Mouse (Mus musculus) heart, embryonic 16.5 days (tissue): ENCODE data around the gene Dda1. TPM values are rescaled to one million over a fixed set of nuclear protein-coding genes. Genes with fewer than 3 reads are reported as not detected.

ENCODE experiments used
- ATAC-seq: fragments of 200-750 bp; cut with Nextera tagmentation; replicated peaks from 2 replicates; pipeline ENCODE4 v1.8.0; 2017; ENCODE audit warnings: moderate number of reproducible peaks; ENCODE audit not compliant: insufficient read depth, low FRiP score; ENCODE audit errors: extremely low read depth
- H3K27ac ChIP-seq: fragments of 300-500 bp; sonication (generic); 2 replicates; pipeline ENCODE4 v1.5.1; 2014; ENCODE audit warnings: mild to moderate bottlenecking, low read length, control low read depth, moderate library complexity
- H3K27me3 ChIP-seq: fragments of 300-500 bp; sonication (generic); 2 replicates; pipeline ENCODE4 v1.6.1; 2014; ENCODE audit warnings: low read length, mixed read lengths; ENCODE audit not compliant: control insufficient read depth, insufficient read depth
- H3K36me3 ChIP-seq: fragments of 300-500 bp; sonication (generic); 2 replicates; pipeline ENCODE4 v1.6.1; 2014; ENCODE audit not compliant: control insufficient read depth, insufficient read depth
- H3K4me1 ChIP-seq: fragments of 300-500 bp; sonication (generic); 2 replicates; pipeline ENCODE4 v1.6.1; 2014; ENCODE audit warnings: low read length, mixed read lengths; ENCODE audit not compliant: control insufficient read depth, insufficient read depth
- H3K4me2 ChIP-seq: fragments of 300-500 bp; sonication (generic); 2 replicates; pipeline ENCODE4 v1.6.1; 2014; ENCODE audit warnings: low read depth, mild to moderate bottlenecking, control low read depth, low read length
- H3K4me3 ChIP-seq: fragments of 300-500 bp; sonication (generic); 2 replicates; pipeline ENCODE4 v1.5.1; 2014; ENCODE audit warnings: mild to moderate bottlenecking, control low read depth, low read length
- H3K9ac ChIP-seq: fragments of 300-500 bp; sonication (generic); 2 replicates; pipeline ENCODE4 v1.6.1; 2014; ENCODE audit warnings: low read length, control low read depth
- H3K9me3 ChIP-seq: fragments of 300-500 bp; sonication (generic); replicated peaks from 2 replicates; pipeline ENCODE4 v1.6.1; 2016; ENCODE audit warnings: low read length; ENCODE audit not compliant: control insufficient read depth
- WGBS: fragments of 180-500 bp; shearing (Covaris S2); extraction: QIAGEN DNeasy Blood & Tissue Kit; methylation state at CpG from one replicate; pipeline ENCODE4 v1.1.7; 2014; 5-methylcytosine and 5-hydroxymethylcytosine counted together
- polyA plus RNA-seq: library from polyadenylated mRNA; unstranded; fragments of >200 nt; fragmentation: Nextera tagmentation; extraction: Ambion mirVana; gene quantifications from 2 replicates; pipeline ENCODE4 v1.2.1, GENCODE M21; 2015

Gene Dda1
- polyA plus RNA-seq, 1 experiment from 2014 or later, result 83.7 TPM

DNA sequence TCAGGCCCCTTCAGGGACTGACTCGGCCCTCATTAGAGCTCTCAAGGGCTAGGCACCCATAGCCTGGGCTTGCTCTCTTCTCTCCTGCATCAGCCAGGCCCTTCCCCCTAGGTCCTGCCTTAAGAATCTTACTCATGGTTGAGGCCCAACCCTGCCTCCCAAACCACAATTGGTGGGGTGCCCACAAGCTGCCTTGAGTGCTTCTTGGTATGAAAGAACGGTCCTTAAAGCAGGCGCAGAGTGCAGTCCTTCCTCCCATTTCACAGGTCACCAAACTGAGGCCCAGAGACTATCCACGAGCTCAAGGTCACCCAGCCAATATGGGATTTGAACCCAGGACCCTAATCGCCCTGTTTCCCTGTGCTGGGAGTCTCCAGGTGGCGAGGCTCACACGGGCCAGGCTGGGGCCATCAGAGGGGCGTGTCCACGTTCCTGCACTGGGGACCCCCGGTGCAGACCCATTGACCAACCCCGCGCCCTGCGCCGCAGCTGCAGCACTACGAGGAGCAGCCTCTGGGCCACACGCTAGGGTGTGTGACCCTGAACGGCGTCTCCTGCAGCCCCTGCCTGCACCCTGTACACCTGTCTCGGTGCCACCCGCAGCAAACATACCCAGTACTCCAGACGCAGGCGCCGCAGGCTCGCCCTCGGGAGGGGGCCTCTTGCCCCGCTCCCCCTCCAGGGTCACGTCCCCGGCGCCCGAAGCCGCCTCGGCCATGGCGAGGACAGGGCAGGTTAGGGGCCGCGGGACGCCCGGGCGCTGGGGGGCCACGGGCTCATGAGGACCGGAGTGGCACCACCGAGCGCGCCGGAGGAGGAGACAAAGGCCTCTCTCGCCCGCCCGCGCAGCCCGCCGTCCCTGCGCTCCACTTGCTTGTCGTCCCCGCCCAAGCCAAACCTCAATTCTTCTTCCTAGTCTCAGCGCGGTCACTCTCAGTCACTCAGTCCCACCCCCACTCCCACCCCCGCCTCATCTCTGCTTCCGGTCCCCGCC lies 16.4 kb downstream of the Dda1 start, which contains the start of gene Ano8:
TSS of gene Ano8 (minus strand) at position 822 of the 994 bp plus-strand sequence.
- Histone ChIP-seq H3K4me3 (peak within 1 kb of the TSS; percentile 85), H3K27me3 (peaks cover 3% of the 10 kb centered on the region; the same call in 1 of the 2 replicates), H3K4me2 (peak within 1 kb of the TSS; percentile 94), H3K36me3 (no peaks in the 10 kb centered on the region), H3K4me1 (peaks cover 15% of the 10 kb centered on the region), H3K9ac (peak within 1 kb of the TSS; percentile 92), H3K9me3 (no peaks in the 10 kb centered on the region), H3K27ac (peak within 1 kb of the TSS; percentile 69)
- WGBS, result 6% methylated on average over 56 of the region's 58 CpGs
- peak; percentile 67 for ATAC-seq

DNA sequence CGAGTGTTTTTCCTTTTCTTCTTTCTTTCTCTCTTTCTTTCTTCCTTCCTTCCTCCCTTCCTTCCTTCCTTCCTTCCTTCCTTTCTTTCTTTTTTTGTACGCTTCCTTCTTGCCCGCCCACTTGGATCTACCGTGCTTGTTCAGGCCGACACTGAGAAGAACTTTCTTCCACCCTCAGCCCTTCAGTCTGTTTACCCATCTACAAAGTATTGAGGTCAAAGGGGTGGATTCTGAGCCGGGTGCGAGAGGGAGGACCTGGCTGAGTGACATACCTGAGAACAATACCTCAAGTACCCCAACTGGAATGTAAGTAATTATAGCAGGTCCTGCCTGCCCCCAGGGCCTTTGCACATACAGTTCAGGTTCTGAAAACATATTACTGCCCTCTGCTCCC lies 17.1 kb downstream of the Dda1 start:
- peaks cover 15% of the 10 kb centered on the region for H3K4me1 ChIP-seq
- no peaks in the 10 kb centered on the region for H3K9me3 ChIP-seq
- peak overlapping the region; percentile 85 for H3K4me3 ChIP-seq
- peak overlapping the region; percentile 53; the same call in 1 of the 2 replicates for H3K9ac ChIP-seq
- peak overlapping the region; percentile 45 for H3K27ac ChIP-seq
- no peaks in the 10 kb centered on the region for H3K36me3 ChIP-seq
- WGBS, result 16% methylated on average over 7 of the region's 7 CpGs
- ATAC-seq, result no peak
- peak overlapping the region; percentile 94 for H3K4me2 ChIP-seq
- H3K27me3 ChIP-seq, result peaks cover 3% of the 10 kb centered on the region; the same call in 1 of the 2 replicates

DNA sequence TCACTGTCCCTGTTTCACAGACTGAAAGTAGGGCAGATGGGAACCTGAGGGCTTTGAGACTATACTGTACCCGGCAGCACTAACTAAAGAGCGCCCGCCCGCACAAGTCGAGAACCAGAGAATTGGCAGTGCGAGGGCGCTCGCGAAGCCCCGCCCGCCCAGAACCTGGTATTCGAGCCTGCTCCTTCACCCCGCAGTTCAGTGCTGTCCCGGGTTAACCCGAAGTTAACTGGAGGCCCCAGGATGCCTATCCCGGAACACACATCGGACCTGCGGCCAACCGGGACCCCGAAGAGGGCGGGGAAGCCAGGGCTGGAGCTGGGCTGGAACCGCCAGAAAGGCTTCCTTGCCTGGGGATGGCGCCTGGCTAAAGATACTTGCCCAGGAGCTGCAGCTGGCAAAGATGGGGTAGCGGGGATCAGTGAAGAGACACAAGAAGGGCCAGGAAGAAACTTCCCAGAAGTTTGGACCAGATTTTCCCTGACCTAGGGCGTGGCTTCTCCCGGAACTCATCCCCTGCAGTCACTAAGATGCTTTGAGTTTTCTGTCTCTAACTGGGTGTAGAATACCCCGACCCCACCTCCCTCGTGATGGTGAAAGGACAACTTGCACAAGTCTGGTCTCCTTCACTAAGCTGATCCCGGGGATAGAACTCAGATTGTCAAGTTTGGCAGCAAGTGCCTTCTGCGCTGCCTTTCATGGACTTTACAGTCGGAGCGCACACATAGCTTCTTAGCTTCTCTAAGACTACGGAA lies 18.9 kb downstream of the Dda1 start, which contains the start of gene Gtpbp3:
TSS of gene Gtpbp3 (plus strand) at position 413 of the 755 bp plus-strand sequence.
- H3K27ac ChIP-seq, result peak within 1 kb of the TSS; percentile 93
- H3K4me3 ChIP-seq, result peak within 1 kb of the TSS; percentile 88
- H3K9me3 ChIP-seq, result no peaks in the 10 kb centered on the region
- under 1% methylated on average over 33 of the region's 33 CpGs for WGBS
- peak within 1 kb of the TSS; percentile 99 for H3K4me2 ChIP-seq
- no peaks in the 10 kb centered on the region for H3K27me3 ChIP-seq
- H3K36me3 ChIP-seq, result peaks cover 8% of the 10 kb centered on the region; the same call in 1 of the 2 replicates
- H3K9ac ChIP-seq, result peak within 1 kb of the TSS; percentile 88
- peaks cover 15% of the 10 kb centered on the region for H3K4me1 ChIP-seq
- peak; percentile 40 for ATAC-seq

DNA sequence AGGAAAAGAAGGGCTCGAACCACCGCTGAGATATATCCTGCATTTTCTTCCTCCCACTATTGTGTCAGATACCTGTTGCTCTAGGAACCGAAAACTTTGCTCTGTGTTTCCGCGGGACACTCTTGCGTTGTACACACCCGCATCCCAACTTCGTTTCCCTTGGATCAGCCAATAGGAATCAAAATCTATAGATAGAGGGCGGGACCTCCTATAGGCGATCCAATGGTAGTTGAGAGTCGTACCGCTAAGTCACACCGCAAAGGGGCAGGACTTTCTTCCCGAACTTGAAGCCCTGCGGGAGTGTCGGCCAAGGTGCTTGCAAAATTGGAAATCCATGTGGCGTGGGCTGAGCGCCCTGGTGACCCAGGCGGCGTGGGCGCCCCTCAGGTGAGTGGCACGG lies 19.5 kb downstream of the Dda1 start:
- Histone ChIP-seq H3K4me2 (peak overlapping the region; percentile 99), H3K9ac (peak overlapping the region; percentile 88), H3K9me3 (no peaks in the 10 kb centered on the region), H3K27ac (peak overlapping the region; percentile 93), H3K27me3 (no peaks in the 10 kb centered on the region), H3K36me3 (peaks cover 8% of the 10 kb centered on the region; the same call in 1 of the 2 replicates), H3K4me1 (peaks cover 15% of the 10 kb centered on the region), H3K4me3 (peak overlapping the region; percentile 88)
- under 1% methylated on average over 22 of the region's 22 CpGs for WGBS
- peak; percentile 79 for ATAC-seq

DNA sequence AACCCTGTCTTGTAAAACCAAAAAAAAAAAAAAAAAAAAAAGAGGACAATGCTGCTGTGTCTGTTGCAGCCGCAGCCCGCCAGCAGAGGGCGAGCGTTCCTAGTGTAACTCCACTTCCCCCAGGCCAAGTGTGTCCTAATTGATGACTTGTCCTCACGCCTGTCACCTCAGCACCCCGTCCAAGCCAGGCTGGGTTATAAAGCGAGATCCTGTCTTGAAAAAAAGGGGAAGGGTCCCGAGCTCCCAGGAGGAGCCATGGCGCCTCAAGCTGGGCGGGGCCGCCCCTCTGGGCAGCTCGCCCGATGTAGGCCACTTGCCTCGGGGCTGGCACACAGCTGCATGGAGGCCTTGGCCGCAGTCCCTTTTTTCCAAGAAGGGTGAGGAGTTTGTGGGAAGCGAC lies 26.0 kb downstream of the Dda1 start:
- Histone ChIP-seq H3K27me3 (no peaks in the 10 kb centered on the region), H3K9ac (0 out of 2 replicates have a peak overlapping the region, but pooled peaks have one; percentile 47), H3K4me3 (no peak overlapping the region), H3K4me2 (peak overlapping the region; percentile 51), H3K9me3 (no peaks in the 10 kb centered on the region), H3K4me1 (peaks cover 44% of the 10 kb centered on the region), H3K27ac (peak overlapping the region; percentile 81), H3K36me3 (peaks cover 8% of the 10 kb centered on the region; the same call in 1 of the 2 replicates)
- WGBS, result 17% methylated on average over 16 of the region's 16 CpGs
- ATAC-seq, result peak; percentile 49

DNA sequence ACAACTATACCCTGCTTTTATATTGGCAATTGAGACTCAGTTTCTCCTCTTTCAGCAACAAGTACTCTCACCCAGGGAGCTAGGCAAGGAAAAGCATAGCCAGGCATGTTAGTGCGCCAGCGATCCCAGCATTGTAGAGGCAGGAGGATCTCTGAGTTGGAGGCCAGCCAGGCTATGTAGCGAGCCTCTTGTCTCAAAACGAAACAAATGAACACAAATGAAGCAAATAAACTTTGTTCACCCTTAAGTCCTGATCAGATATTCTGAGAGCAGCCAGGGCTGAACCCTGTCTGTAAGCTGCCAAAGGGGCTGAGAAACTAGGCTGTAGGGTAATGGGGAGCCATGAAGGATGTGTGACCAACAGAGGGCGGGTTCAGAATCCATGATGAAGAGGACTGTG lies 26.8 kb downstream of the Dda1 start:
- Histone ChIP-seq H3K4me2 (no peak overlapping the region), H3K9ac (0 out of 2 replicates have a peak overlapping the region, but pooled peaks have one; percentile 35), H3K4me3 (no peak overlapping the region), H3K27me3 (no peaks in the 10 kb centered on the region), H3K9me3 (no peaks in the 10 kb centered on the region), H3K27ac (peak overlapping the region; percentile 81), H3K4me1 (peaks cover 44% of the 10 kb centered on the region), H3K36me3 (peaks cover 8% of the 10 kb centered on the region; the same call in 1 of the 2 replicates)
- no peak for ATAC-seq
- 83% methylated on average over 5 of the region's 5 CpGs for WGBS

DNA sequence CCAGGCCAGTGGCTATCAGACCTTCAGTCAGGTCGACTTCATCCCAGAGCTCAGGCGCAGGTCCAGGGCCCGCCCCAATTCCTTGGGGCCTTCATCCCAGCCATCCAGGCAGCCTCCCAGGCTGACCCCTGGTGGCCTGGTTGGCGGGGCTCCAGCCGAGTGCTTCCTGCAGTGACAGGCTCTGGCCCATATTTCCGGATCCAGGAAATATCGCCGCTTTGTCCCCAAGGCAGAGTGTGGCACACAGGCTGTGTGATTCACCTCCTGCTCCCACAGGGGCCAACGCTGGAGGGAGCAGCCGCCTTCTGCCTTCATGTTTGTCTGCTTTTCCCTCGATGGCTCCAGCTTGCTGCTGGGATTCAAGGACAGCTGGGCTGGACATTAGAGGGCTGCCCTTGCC lies 27.5 kb downstream of the Dda1 start:
- WGBS, result 31% methylated on average over 11 of the region's 11 CpGs
- no peaks in the 10 kb centered on the region for H3K9me3 ChIP-seq
- no peaks in the 10 kb centered on the region for H3K27me3 ChIP-seq
- H3K27ac ChIP-seq, result peak overlapping the region; percentile 81
- H3K36me3 ChIP-seq, result peaks cover 8% of the 10 kb centered on the region; the same call in 1 of the 2 replicates
- peak; percentile 56; the same call in 1 of the 2 replicates for ATAC-seq
- H3K4me1 ChIP-seq, result peaks cover 44% of the 10 kb centered on the region
- no peak overlapping the region for H3K4me3 ChIP-seq
- H3K4me2 ChIP-seq, result no peak overlapping the region
- 0 out of 2 replicates have a peak overlapping the region, but pooled peaks have one; percentile 28 for H3K9ac ChIP-seq

DNA sequence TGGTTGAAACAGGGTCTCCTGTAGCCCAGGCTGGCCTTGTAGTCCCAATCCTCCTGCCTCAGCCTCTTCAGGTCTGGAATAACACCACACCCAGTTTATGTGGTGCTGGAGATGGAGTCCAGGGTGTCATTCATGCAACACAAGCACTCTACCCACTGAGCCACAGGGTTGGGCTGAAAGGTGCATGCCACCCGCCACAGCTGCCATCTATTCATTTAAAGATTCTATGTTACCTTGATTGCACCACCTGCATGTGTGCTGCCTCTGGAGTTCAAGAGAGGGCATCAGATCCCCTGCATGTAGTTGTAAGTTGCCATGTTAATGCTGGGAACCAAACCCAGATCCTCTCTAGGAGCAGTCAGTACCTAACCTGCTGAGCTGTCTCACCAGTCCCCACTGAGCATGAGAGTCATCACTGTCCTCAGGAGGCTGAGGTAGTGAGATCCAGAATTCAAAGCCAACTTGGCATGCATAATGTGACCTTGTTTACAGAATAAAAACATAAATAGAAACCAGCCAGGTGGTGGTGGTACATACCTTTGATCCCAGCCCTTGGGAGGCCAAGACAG lies 28.2 kb downstream of the Dda1 start:
- Histone ChIP-seq H3K36me3 (peaks cover 8% of the 10 kb centered on the region; the same call in 1 of the 2 replicates), H3K9ac (no peak overlapping the region), H3K4me3 (no peak overlapping the region), H3K9me3 (no peaks in the 10 kb centered on the region), H3K27me3 (no peaks in the 10 kb centered on the region), H3K4me2 (no peak overlapping the region), H3K4me1 (peaks cover 44% of the 10 kb centered on the region), H3K27ac (peak overlapping the region; percentile 81)
- ATAC-seq, result no peak
- 82% methylated on average over 1 of the region's 1 CpGs for WGBS
